Mouse (Mus musculus): Measurements from ENCODE around the gene Reep1.

DNA sequence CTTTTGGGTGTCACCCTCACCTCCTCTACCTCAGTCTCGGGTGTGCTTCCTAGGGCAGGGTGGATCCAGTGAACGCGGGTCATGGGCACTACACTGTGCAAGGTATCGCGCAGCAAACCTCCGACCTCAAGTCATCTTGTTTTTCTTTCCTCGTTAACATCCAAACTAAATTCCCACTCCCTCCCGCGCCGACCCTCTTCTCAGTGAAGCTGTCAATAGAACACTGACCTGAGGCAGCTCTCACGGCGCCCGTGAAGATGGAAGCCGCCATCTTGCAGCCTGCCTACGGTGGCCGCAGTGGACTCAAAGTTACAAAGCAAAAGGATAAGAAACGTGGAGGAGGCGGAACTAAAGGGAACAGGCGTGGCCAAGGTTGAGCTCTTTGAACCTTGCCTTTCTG lies 116.1 kb downstream of the Reep1 start:
- TF ChIP-seq CTCF (IDR thresholded peaks at IDR 0.05; ENCODE audit: low read depth) (no peak), EP300 (IDR thresholded peaks at IDR 0.05; ENCODE audit: low read depth) (no peak; the same call in 1 of the 2 replicates)
